Mouse (Mus musculus): ENCODE data around the gene Cpm. TPM values are rescaled to one million over a fixed set of nuclear protein-coding genes. Genes with fewer than 3 reads are reported as not detected.
A peak's percentile ranks its signal among the peaks of the same experiment; 100 is the strongest.

Cpm gene
- polyA plus RNA-seq, 1 experiment from 2014 or later: 32.8 TPM

- TF ChIP-seq CTCF (IDR thresholded peaks at IDR 0.05; ENCODE audit: low read depth): 0 out of 2 replicates have a peak, but pooled peaks have one; percentile 6
- no peak for ATAC-seq
- Histone ChIP-seq H3K36me3 (ENCODE audit: control insufficient read depth, insufficient read depth) (no peaks in the 10 kb centered on the region), H3K4me3 (ENCODE audit: low read depth, low read length) (peak overlapping the region; percentile 69), H3K4me2 (replicated peaks; ENCODE audit: low read depth) (peak overlapping the region; percentile 98; the same call in 1 of the 2 replicates), H3K27ac (ENCODE audit: low read depth, low read length) (no peak overlapping the region), H3K4me1 (replicated peaks; ENCODE audit: control insufficient read depth, insufficient read depth, low read length) (no peaks in the 10 kb centered on the region), H3K9ac (ENCODE audit: low read depth, low read length) (no peak overlapping the region), H3K9me3 (ENCODE audit: control insufficient read depth) (no peaks in the 10 kb centered on the region), H3K27me3 (replicated peaks; ENCODE audit: control insufficient read depth, insufficient read depth, low read length) (0 out of 2 replicates have a peak, but pooled peaks cover 2% of the 10 kb centered on the region)
- 52% methylated on average over 2 of the region's 2 CpGs for WGBS
Measured at GRCm38 (mm10) chr10:117630810-117631209, 1.5 kb downstream of the Cpm start.

- Histone ChIP-seq H3K27ac (ENCODE audit: low read depth, low read length) (no peak overlapping the region), H3K36me3 (ENCODE audit: control insufficient read depth, insufficient read depth) (no peaks in the 10 kb centered on the region), H3K9ac (ENCODE audit: low read depth, low read length) (no peak overlapping the region), H3K4me3 (ENCODE audit: low read depth, low read length) (no peak overlapping the region), H3K9me3 (ENCODE audit: control insufficient read depth) (no peaks in the 10 kb centered on the region), H3K4me2 (replicated peaks; ENCODE audit: low read depth) (no peak overlapping the region), H3K27me3 (replicated peaks; ENCODE audit: control insufficient read depth, insufficient read depth, low read length) (0 out of 2 replicates have a peak, but pooled peaks cover 2% of the 10 kb centered on the region), H3K4me1 (replicated peaks; ENCODE audit: control insufficient read depth, insufficient read depth, low read length) (no peaks in the 10 kb centered on the region)
- ATAC-seq: no peak
- no peak for TF ChIP-seq CTCF (IDR thresholded peaks at IDR 0.05; ENCODE audit: low read depth)
- WGBS: 55% methylated on average over 16 of the region's 16 CpGs
Measured at GRCm38 (mm10) chr10:117631562-117632259, 2.4 kb downstream of the Cpm start.

- TF ChIP-seq CTCF (IDR thresholded peaks at IDR 0.05; ENCODE audit: low read depth): no peak
- H3K27ac ChIP-seq (ENCODE audit: low read depth, low read length): no peak overlapping the region
- no peak overlapping the region for H3K9ac ChIP-seq (ENCODE audit: low read depth, low read length)
- ATAC-seq: no peak
- H3K9me3 ChIP-seq (ENCODE audit: control insufficient read depth): no peaks in the 10 kb centered on the region
- WGBS: 91% methylated on average over 4 of the region's 4 CpGs
- H3K27me3 ChIP-seq (replicated peaks; ENCODE audit: control insufficient read depth, insufficient read depth, low read length): 0 out of 2 replicates have a peak, but pooled peaks cover 2% of the 10 kb centered on the region
- no peak overlapping the region for H3K4me2 ChIP-seq (replicated peaks; ENCODE audit: low read depth)
- H3K4me3 ChIP-seq (ENCODE audit: low read depth, low read length): no peak overlapping the region
- H3K36me3 ChIP-seq (ENCODE audit: control insufficient read depth, insufficient read depth): no peaks in the 10 kb centered on the region
- H3K4me1 ChIP-seq (replicated peaks; ENCODE audit: control insufficient read depth, insufficient read depth, low read length): no peaks in the 10 kb centered on the region
Measured at GRCm38 (mm10) chr10:117632394-117632793, 3.1 kb downstream of the Cpm start.

GRCm38 (mm10) chr10:117633564-117634208, 4.4 kb downstream of the Cpm start:
- Histone ChIP-seq H3K4me2 (replicated peaks; ENCODE audit: low read depth) (no peak overlapping the region), H3K27ac (ENCODE audit: low read depth, low read length) (no peak overlapping the region), H3K4me1 (replicated peaks; ENCODE audit: control insufficient read depth, insufficient read depth, low read length) (no peaks in the 10 kb centered on the region), H3K27me3 (replicated peaks; ENCODE audit: control insufficient read depth, insufficient read depth, low read length) (no peaks in the 10 kb centered on the region), H3K9ac (ENCODE audit: low read depth, low read length) (no peak overlapping the region), H3K4me3 (ENCODE audit: low read depth, low read length) (no peak overlapping the region), H3K36me3 (ENCODE audit: control insufficient read depth, insufficient read depth) (no peaks in the 10 kb centered on the region), H3K9me3 (ENCODE audit: control insufficient read depth) (no peaks in the 10 kb centered on the region)
- WGBS: 91% methylated on average over 5 of the region's 5 CpGs
- no peak for ATAC-seq
- TF ChIP-seq CTCF (IDR thresholded peaks at IDR 0.05; ENCODE audit: low read depth): no peak

- H3K9ac ChIP-seq (ENCODE audit: low read depth, low read length): no peak overlapping the region
- H3K4me1 ChIP-seq (replicated peaks; ENCODE audit: control insufficient read depth, insufficient read depth, low read length): no peaks in the 10 kb centered on the region
- H3K4me3 ChIP-seq (ENCODE audit: low read depth, low read length): no peak overlapping the region
- ATAC-seq: no peak
- H3K27ac ChIP-seq (ENCODE audit: low read depth, low read length): no peak overlapping the region
- no peaks in the 10 kb centered on the region for H3K27me3 ChIP-seq (replicated peaks; ENCODE audit: control insufficient read depth, insufficient read depth, low read length)
- WGBS: 86% methylated on average over 10 of the region's 10 CpGs
- no peak for TF ChIP-seq CTCF (IDR thresholded peaks at IDR 0.05; ENCODE audit: low read depth)
- H3K9me3 ChIP-seq (ENCODE audit: control insufficient read depth): no peaks in the 10 kb centered on the region
- no peak overlapping the region for H3K4me2 ChIP-seq (replicated peaks; ENCODE audit: low read depth)
- no peaks in the 10 kb centered on the region for H3K36me3 ChIP-seq (ENCODE audit: control insufficient read depth, insufficient read depth)
Measured at GRCm38 (mm10) chr10:117634323-117635030, 5.2 kb downstream of the Cpm start.

- no peak overlapping the region for H3K9ac ChIP-seq (ENCODE audit: low read depth, low read length)
- 94% methylated on average over 8 of the region's 8 CpGs for WGBS
- no peak for TF ChIP-seq CTCF (IDR thresholded peaks at IDR 0.05; ENCODE audit: low read depth)
Measured at GRCm38 (mm10) chr10:117635078-117635771, 5.9 kb downstream of the Cpm start.

More at GRCm38 (mm10) chr10:117635078-117635771, 5.9 kb downstream of the Cpm start:
- H3K9me3 ChIP-seq (ENCODE audit: control insufficient read depth): no peaks in the 10 kb centered on the region
- no peak for ATAC-seq
- no peaks in the 10 kb centered on the region for H3K4me1 ChIP-seq (replicated peaks; ENCODE audit: control insufficient read depth, insufficient read depth, low read length)
- H3K27me3 ChIP-seq (replicated peaks; ENCODE audit: control insufficient read depth, insufficient read depth, low read length): no peaks in the 10 kb centered on the region
- H3K4me2 ChIP-seq (replicated peaks; ENCODE audit: low read depth): no peak overlapping the region
- H3K36me3 ChIP-seq (ENCODE audit: control insufficient read depth, insufficient read depth): no peaks in the 10 kb centered on the region
- H3K27ac ChIP-seq (ENCODE audit: low read depth, low read length): no peak overlapping the region
- no peak overlapping the region for H3K4me3 ChIP-seq (ENCODE audit: low read depth, low read length)

Measured in intestine, postnatal 0 days (tissue).